Mouse (Mus musculus): ENCODE results near the gene Pts. TPM values are rescaled to one million over a fixed set of nuclear protein-coding genes. Genes with fewer than 3 reads are reported as not detected.

Gene Pts
- polyA plus RNA-seq, 1 experiment from 2014 or later = 70.1 TPM

GRCm38 (mm10) chr9:50521562-50521961 lies 7.0 kb downstream of the Pts start:
- no peaks in the 10 kb centered on the region; the same call in 1 of the 2 replicates for H3K36me3 ChIP-seq (ENCODE audit: control insufficient read depth, insufficient read depth, low read length)
- H3K27me3 ChIP-seq (replicated peaks; ENCODE audit: control insufficient read depth, insufficient read depth, low read length) = no peaks in the 10 kb centered on the region
- WGBS = 49% methylated on average over 2 of the region's 2 CpGs
- DNase-seq (ENCODE audit: low spot score) = no peak
- H3K4me2 ChIP-seq = no peak overlapping the region
- H3K9me3 ChIP-seq (ENCODE audit: control insufficient read depth, low read length) = no peaks in the 10 kb centered on the region
- no peak for ATAC-seq (replicated peaks; ENCODE audit: low FRiP score)
- H3K27ac ChIP-seq (ENCODE audit: low read depth, low read length) = no peak overlapping the region
- no peak overlapping the region for H3K4me3 ChIP-seq (ENCODE audit: low read depth, low read length)
- H3K9ac ChIP-seq (ENCODE audit: low read depth, low read length) = no peak overlapping the region
- H3K4me1 ChIP-seq (replicated peaks; ENCODE audit: control insufficient read depth, insufficient read depth, low read length) = no peaks in the 10 kb centered on the region; the same call in 1 of the 2 replicates

- Histone ChIP-seq H3K36me3 (ENCODE audit: control insufficient read depth, insufficient read depth, low read length) (no peaks in the 10 kb centered on the region; the same call in 1 of the 2 replicates), H3K27me3 (replicated peaks; ENCODE audit: control insufficient read depth, insufficient read depth, low read length) (no peaks in the 10 kb centered on the region), H3K9ac (ENCODE audit: low read depth, low read length) (no peak overlapping the region), H3K4me2 (no peak overlapping the region), H3K27ac (ENCODE audit: low read depth, low read length) (no peak overlapping the region), H3K4me3 (ENCODE audit: low read depth, low read length) (no peak overlapping the region), H3K4me1 (replicated peaks; ENCODE audit: control insufficient read depth, insufficient read depth, low read length) (no peaks in the 10 kb centered on the region), H3K9me3 (ENCODE audit: control insufficient read depth, low read length) (no peaks in the 10 kb centered on the region)
- DNase-seq (ENCODE audit: low spot score) (no peak), ATAC-seq (replicated peaks; ENCODE audit: low FRiP score) (0 out of 2 replicates have a peak, but pooled peaks have one; percentile 49)
- 62% methylated on average over 6 of the region's 6 CpGs for WGBS
Observed at GRCm38 (mm10) chr9:50520748-50521147, 7.8 kb downstream of the Pts start.

GRCm38 (mm10) chr9:50518781-50519180 lies 9.7 kb downstream of the Pts start:
- DNase-seq (ENCODE audit: low spot score) = no peak
- Histone ChIP-seq H3K27me3 (replicated peaks; ENCODE audit: control insufficient read depth, insufficient read depth, low read length) (no peaks in the 10 kb centered on the region), H3K4me1 (replicated peaks; ENCODE audit: control insufficient read depth, insufficient read depth, low read length) (no peaks in the 10 kb centered on the region), H3K36me3 (ENCODE audit: control insufficient read depth, insufficient read depth, low read length) (no peaks in the 10 kb centered on the region), H3K9ac (ENCODE audit: low read depth, low read length) (no peak overlapping the region), H3K4me3 (ENCODE audit: low read depth, low read length) (no peak overlapping the region), H3K9me3 (ENCODE audit: control insufficient read depth, low read length) (no peaks in the 10 kb centered on the region), H3K4me2 (no peak overlapping the region), H3K27ac (ENCODE audit: low read depth, low read length) (no peak overlapping the region)
- no peak for ATAC-seq (replicated peaks; ENCODE audit: low FRiP score)
- WGBS = 12% methylated on average over 2 of the region's 2 CpGs

GRCm38 (mm10) chr9:50515462-50515861 lies 13.1 kb downstream of the Pts start:
- DNase-seq (ENCODE audit: low spot score) (no peak), ATAC-seq (replicated peaks; ENCODE audit: low FRiP score) (no peak)
- H3K4me2 ChIP-seq = no peak overlapping the region
- no peak overlapping the region for H3K9ac ChIP-seq (ENCODE audit: low read depth, low read length)
- no peak overlapping the region for H3K4me3 ChIP-seq (ENCODE audit: low read depth, low read length)
- no peak overlapping the region for H3K27ac ChIP-seq (ENCODE audit: low read depth, low read length)
- H3K4me1 ChIP-seq (replicated peaks; ENCODE audit: control insufficient read depth, insufficient read depth, low read length) = no peaks in the 10 kb centered on the region
- no peaks in the 10 kb centered on the region for H3K9me3 ChIP-seq (ENCODE audit: control insufficient read depth, low read length)
- no peaks in the 10 kb centered on the region for H3K27me3 ChIP-seq (replicated peaks; ENCODE audit: control insufficient read depth, insufficient read depth, low read length)
- H3K36me3 ChIP-seq (ENCODE audit: control insufficient read depth, insufficient read depth, low read length) = no peaks in the 10 kb centered on the region
- 62% methylated on average over 5 of the region's 5 CpGs for WGBS

- DNase-seq (ENCODE audit: low spot score) (no peak), ATAC-seq (replicated peaks; ENCODE audit: low FRiP score) (no peak)
- Histone ChIP-seq H3K4me2 (no peak overlapping the region), H3K9ac (ENCODE audit: low read depth, low read length) (no peak overlapping the region), H3K4me1 (replicated peaks; ENCODE audit: control insufficient read depth, insufficient read depth, low read length) (peaks cover 7% of the 10 kb centered on the region; the same call in 1 of the 2 replicates), H3K27me3 (replicated peaks; ENCODE audit: control insufficient read depth, insufficient read depth, low read length) (no peaks in the 10 kb centered on the region), H3K27ac (ENCODE audit: low read depth, low read length) (no peak overlapping the region), H3K4me3 (ENCODE audit: low read depth, low read length) (no peak overlapping the region), H3K36me3 (ENCODE audit: control insufficient read depth, insufficient read depth, low read length) (no peaks in the 10 kb centered on the region), H3K9me3 (ENCODE audit: control insufficient read depth, low read length) (no peaks in the 10 kb centered on the region)
- 46% methylated on average over 7 of the region's 7 CpGs for WGBS
Observed at GRCm38 (mm10) chr9:50507570-50507969, 21.0 kb downstream of the Pts start.

- H3K4me3 ChIP-seq (ENCODE audit: low read depth, low read length) = no peak overlapping the region
- H3K4me1 ChIP-seq (replicated peaks; ENCODE audit: control insufficient read depth, insufficient read depth, low read length) = peaks cover 9% of the 10 kb centered on the region; the same call in 1 of the 2 replicates
- WGBS = 54% methylated on average over 6 of the region's 6 CpGs
- DNase-seq (ENCODE audit: low spot score) (no peak), ATAC-seq (replicated peaks; ENCODE audit: low FRiP score) (no peak)
- no peak overlapping the region for H3K9ac ChIP-seq (ENCODE audit: low read depth, low read length)
- no peaks in the 10 kb centered on the region for H3K9me3 ChIP-seq (ENCODE audit: control insufficient read depth, low read length)
- H3K36me3 ChIP-seq (ENCODE audit: control insufficient read depth, insufficient read depth, low read length) = no peaks in the 10 kb centered on the region
- H3K27me3 ChIP-seq (replicated peaks; ENCODE audit: control insufficient read depth, insufficient read depth, low read length) = no peaks in the 10 kb centered on the region
- H3K4me2 ChIP-seq = no peak overlapping the region
- no peak overlapping the region for H3K27ac ChIP-seq (ENCODE audit: low read depth, low read length)
Observed at GRCm38 (mm10) chr9:50505405-50505804, 23.1 kb downstream of the Pts start.

GRCm38 (mm10) chr9:50502949-50503348 lies 25.6 kb downstream of the Pts start:
- H3K4me2 ChIP-seq = no peak overlapping the region
- no peak overlapping the region for H3K9ac ChIP-seq (ENCODE audit: low read depth, low read length)

GRCm38 (mm10) chr9:50500974-50501501 lies 27.5 kb downstream of the Pts start:
- Histone ChIP-seq H3K4me3 (ENCODE audit: low read depth, low read length) (peak overlapping the region; percentile 40), H3K4me1 (replicated peaks; ENCODE audit: control insufficient read depth, insufficient read depth, low read length) (peaks cover 23% of the 10 kb centered on the region), H3K9ac (ENCODE audit: low read depth, low read length) (peak overlapping the region; percentile 20; the same call in 1 of the 2 replicates), H3K27ac (ENCODE audit: low read depth, low read length) (no peak overlapping the region), H3K4me2 (peak overlapping the region; percentile 74), H3K9me3 (ENCODE audit: control insufficient read depth, low read length) (no peaks in the 10 kb centered on the region), H3K36me3 (ENCODE audit: control insufficient read depth, insufficient read depth, low read length) (no peaks in the 10 kb centered on the region), H3K27me3 (replicated peaks; ENCODE audit: control insufficient read depth, insufficient read depth, low read length) (no peaks in the 10 kb centered on the region)
- DNase-seq (ENCODE audit: low spot score) = no peak
- 19% methylated on average over 14 of the region's 14 CpGs for WGBS
- peak; percentile 88 for ATAC-seq (replicated peaks; ENCODE audit: low FRiP score)

More at GRCm38 (mm10) chr9:50502949-50503348, 25.6 kb downstream of the Pts start:
- 78% methylated on average over 3 of the region's 3 CpGs for WGBS
- Histone ChIP-seq H3K4me1 (replicated peaks; ENCODE audit: control insufficient read depth, insufficient read depth, low read length) (peaks cover 9% of the 10 kb centered on the region; the same call in 1 of the 2 replicates), H3K36me3 (ENCODE audit: control insufficient read depth, insufficient read depth, low read length) (no peaks in the 10 kb centered on the region), H3K27me3 (replicated peaks; ENCODE audit: control insufficient read depth, insufficient read depth, low read length) (no peaks in the 10 kb centered on the region), H3K4me3 (ENCODE audit: low read depth, low read length) (no peak overlapping the region), H3K27ac (ENCODE audit: low read depth, low read length) (no peak overlapping the region), H3K9me3 (ENCODE audit: control insufficient read depth, low read length) (no peaks in the 10 kb centered on the region)
- ATAC-seq (replicated peaks; ENCODE audit: low FRiP score) (no peak), DNase-seq (ENCODE audit: low spot score) (no peak)

- 50% methylated on average over 15 of the region's 15 CpGs for WGBS
- DNase-seq (ENCODE audit: low spot score) (no peak), ATAC-seq (replicated peaks; ENCODE audit: low FRiP score) (no peak)
- peaks cover 23% of the 10 kb centered on the region for H3K4me1 ChIP-seq (replicated peaks; ENCODE audit: control insufficient read depth, insufficient read depth, low read length)
- H3K27ac ChIP-seq (ENCODE audit: low read depth, low read length) = no peak overlapping the region
- no peaks in the 10 kb centered on the region for H3K9me3 ChIP-seq (ENCODE audit: control insufficient read depth, low read length)
- peak overlapping the region; percentile 74 for H3K4me2 ChIP-seq
- peak overlapping the region; percentile 40 for H3K4me3 ChIP-seq (ENCODE audit: low read depth, low read length)
- H3K9ac ChIP-seq (ENCODE audit: low read depth, low read length) = no peak overlapping the region
- no peaks in the 10 kb centered on the region for H3K27me3 ChIP-seq (replicated peaks; ENCODE audit: control insufficient read depth, insufficient read depth, low read length)
- no peaks in the 10 kb centered on the region for H3K36me3 ChIP-seq (ENCODE audit: control insufficient read depth, insufficient read depth, low read length)
Observed at GRCm38 (mm10) chr9:50500467-50500973, 28.0 kb downstream of the Pts start.

Data from liver, embryonic 11.5 days (tissue).